Mouse (Mus musculus) hindbrain, embryonic 16.5 days (tissue): ENCODE measurements at regions not wholly inside any gene's neighbourhood (a gene's known extent, or its start where the extent isn't known, plus 50 kb on each side); places are given as distances from the start of the nearest gene placed in this dataset.
"Not testable (repeated sequence)": the region's sequence is repeated elsewhere in the genome, so short reads cannot be mapped to it uniquely, and the experiment has no call there.

Experiments
- ATAC-seq: fragments of 200-750 bp; cut with Nextera tagmentation; 2 replicates; pipeline ENCODE4 v1.8.0; 2017; ENCODE audit warnings: moderate TSS enrichment, moderate library complexity
- H3K27ac ChIP-seq: fragments of 300-500 bp; sonication (generic); 2 replicates; pipeline ENCODE4 v1.5.1; 2014; ENCODE audit warnings: low read depth, mild to moderate bottlenecking, control low read depth, low read length, moderate library complexity
- H3K27me3 ChIP-seq: fragments of 300-500 bp; sonication (generic); replicated peaks from 2 replicates; pipeline ENCODE4 v1.6.1; 2014; ENCODE audit warnings: low read length; ENCODE audit not compliant: control insufficient read depth, insufficient read depth
- H3K36me3 ChIP-seq: fragments of 300-500 bp; sonication (generic); 2 replicates; pipeline ENCODE4 v1.6.1; 2014; ENCODE audit warnings: mild to moderate bottlenecking, low read length, moderate library complexity, mixed read lengths; ENCODE audit not compliant: control insufficient read depth, insufficient read depth
- H3K4me1 ChIP-seq: fragments of 300-500 bp; sonication (generic); 2 replicates; pipeline ENCODE4 v1.6.1; 2014; ENCODE audit warnings: low read depth, low read length; ENCODE audit not compliant: control insufficient read depth, insufficient read depth
- H3K4me2 ChIP-seq: fragments of 300-500 bp; sonication (generic); 2 replicates; pipeline ENCODE4 v1.6.1; 2014; ENCODE audit warnings: mild to moderate bottlenecking, low read length, control low read depth, moderate library complexity
- H3K4me3 ChIP-seq: fragments of 300-500 bp; sonication (generic); 2 replicates; pipeline ENCODE4 v1.5.1; 2014; ENCODE audit warnings: mild to moderate bottlenecking, low read length, control low read depth, moderate library complexity
- H3K9ac ChIP-seq: fragments of 300-500 bp; sonication (generic); 2 replicates; pipeline ENCODE4 v1.6.1; 2014; ENCODE audit warnings: low read depth, mild to moderate bottlenecking, control low read depth, low read length, moderate library complexity
- H3K9me3 ChIP-seq: fragments of 300-500 bp; sonication (generic); 2 replicates; pipeline ENCODE4 v1.6.1; 2014; ENCODE audit warnings: mild to moderate bottlenecking, low read length, moderate library complexity; ENCODE audit not compliant: control insufficient read depth
- WGBS: fragments of 180-500 bp; shearing (Covaris S2); extraction: QIAGEN DNeasy Blood & Tissue Kit; methylation state at CpG from one replicate; pipeline ENCODE4 v1.1.7; 2014; 5-methylcytosine and 5-hydroxymethylcytosine counted together

GRCm38 (mm10) chr3:79002173-79002848 lies 284.0 kb downstream of the Rapgef2 start:
- Histone ChIP-seq H3K36me3 (no peaks in the 10 kb centered on the region), H3K9me3 (no peaks in the 10 kb centered on the region), H3K27ac (no peak overlapping the region), H3K4me1 (no peaks in the 10 kb centered on the region), H3K27me3 (no peaks in the 10 kb centered on the region), H3K9ac (no peak overlapping the region), H3K4me2 (no peak overlapping the region), H3K4me3 (no peak overlapping the region)
- ATAC-seq, result no peak
- 88% methylated on average over 4 of the region's 4 CpGs for WGBS

GRCm38 (mm10) chr3:79001754-79002153 lies 284.6 kb downstream of the Rapgef2 start:
- ATAC-seq, result no peak
- no peaks in the 10 kb centered on the region for H3K9me3 ChIP-seq
- no peaks in the 10 kb centered on the region for H3K4me1 ChIP-seq
- H3K9ac ChIP-seq, result no peak overlapping the region
- no peak overlapping the region for H3K4me3 ChIP-seq
- no peak overlapping the region for H3K27ac ChIP-seq
- no peaks in the 10 kb centered on the region for H3K27me3 ChIP-seq
- H3K36me3 ChIP-seq, result no peaks in the 10 kb centered on the region
- 87% methylated on average over 4 of the region's 4 CpGs for WGBS
- no peak overlapping the region for H3K4me2 ChIP-seq

- Histone ChIP-seq H3K9ac (no peak overlapping the region), H3K4me1 (no peaks in the 10 kb centered on the region), H3K27me3 (no peaks in the 10 kb centered on the region), H3K9me3 (no peaks in the 10 kb centered on the region), H3K36me3 (no peaks in the 10 kb centered on the region), H3K27ac (no peak overlapping the region), H3K4me3 (no peak overlapping the region), H3K4me2 (no peak overlapping the region)
- 79% methylated on average over 2 of the region's 2 CpGs for WGBS
- ATAC-seq, result no peak
These were observed 286.0 kb downstream of the Rapgef2 start for GRCm38 (mm10) chr3:79000293-79000692.

GRCm38 (mm10) chr3:78999803-79000202 lies 286.5 kb downstream of the Rapgef2 start:
- no peaks in the 10 kb centered on the region for H3K4me1 ChIP-seq
- no peak overlapping the region for H3K4me3 ChIP-seq
- no peak for ATAC-seq

GRCm38 (mm10) chr3:78988120-78988519 lies 298.2 kb downstream of the Rapgef2 start:
- Histone ChIP-seq H3K9me3 (no peaks in the 10 kb centered on the region), H3K4me2 (no peak overlapping the region), H3K27ac (no peak overlapping the region), H3K9ac (no peak overlapping the region), H3K27me3 (no peaks in the 10 kb centered on the region), H3K4me1 (no peaks in the 10 kb centered on the region), H3K36me3 (no peaks in the 10 kb centered on the region), H3K4me3 (no peak overlapping the region)
- WGBS, result 65% methylated on average over 2 of the region's 2 CpGs
- ATAC-seq, result peak; percentile 58; the same call in 1 of the 2 replicates

More at GRCm38 (mm10) chr3:78999803-79000202, 286.5 kb downstream of the Rapgef2 start:
- no peak overlapping the region for H3K27ac ChIP-seq
- WGBS, result 79% methylated on average over 3 of the region's 3 CpGs
- no peaks in the 10 kb centered on the region for H3K36me3 ChIP-seq
- no peaks in the 10 kb centered on the region for H3K27me3 ChIP-seq
- no peak overlapping the region for H3K4me2 ChIP-seq
- H3K9ac ChIP-seq, result no peak overlapping the region
- no peaks in the 10 kb centered on the region for H3K9me3 ChIP-seq

GRCm38 (mm10) chr3:78986726-78987125 lies 299.6 kb downstream of the Rapgef2 start:
- no peak for ATAC-seq
- H3K27me3 ChIP-seq, result no peaks in the 10 kb centered on the region
- no peak overlapping the region for H3K9ac ChIP-seq
- no peak overlapping the region for H3K27ac ChIP-seq
- no peaks in the 10 kb centered on the region for H3K9me3 ChIP-seq
- no peak overlapping the region for H3K4me2 ChIP-seq
- no peaks in the 10 kb centered on the region for H3K4me1 ChIP-seq
- WGBS, result 80% methylated on average over 7 of the region's 7 CpGs
- H3K4me3 ChIP-seq, result no peak overlapping the region
- no peaks in the 10 kb centered on the region for H3K36me3 ChIP-seq

GRCm38 (mm10) chr3:78981057-78981456 lies 305.3 kb downstream of the Rapgef2 start:
- no peak overlapping the region for H3K9ac ChIP-seq
- H3K9me3 ChIP-seq, result no peaks in the 10 kb centered on the region
- H3K4me3 ChIP-seq, result no peak overlapping the region
- 86% methylated on average over 3 of the region's 3 CpGs for WGBS
- no peak overlapping the region for H3K27ac ChIP-seq
- no peak for ATAC-seq
- H3K4me2 ChIP-seq, result no peak overlapping the region
- no peaks in the 10 kb centered on the region for H3K4me1 ChIP-seq
- no peaks in the 10 kb centered on the region for H3K27me3 ChIP-seq
- no peaks in the 10 kb centered on the region for H3K36me3 ChIP-seq

GRCm38 (mm10) chr3:78978781-78979180 lies 307.5 kb downstream of the Rapgef2 start:
- 89% methylated on average over 4 of the region's 4 CpGs for WGBS
- H3K4me2 ChIP-seq, result no peak overlapping the region
- no peaks in the 10 kb centered on the region for H3K4me1 ChIP-seq
- no peak overlapping the region for H3K9ac ChIP-seq
- no peaks in the 10 kb centered on the region for H3K27me3 ChIP-seq
- H3K9me3 ChIP-seq, result no peaks in the 10 kb centered on the region
- no peaks in the 10 kb centered on the region for H3K36me3 ChIP-seq
- no peak overlapping the region for H3K4me3 ChIP-seq
- H3K27ac ChIP-seq, result no peak overlapping the region
- no peak for ATAC-seq

GRCm38 (mm10) chr3:78966683-78967549 lies 319.4 kb downstream of the Rapgef2 start:
- not testable (repeated sequence) for H3K27me3 ChIP-seq
- 2% methylated on average over 44 of the region's 57 CpGs for WGBS
- ATAC-seq, result peak; percentile 93

More at GRCm38 (mm10) chr3:78966683-78967549, 319.4 kb downstream of the Rapgef2 start:
- H3K27ac ChIP-seq, H3K9me3 ChIP-seq, H3K36me3 ChIP-seq, H3K4me1 ChIP-seq: not testable (repeated sequence)
- H3K4me2 ChIP-seq, result peak overlapping the region; percentile 78
- H3K9ac ChIP-seq, result peak overlapping the region; percentile 68
- H3K4me3 ChIP-seq, result peak overlapping the region; percentile 55
